Mouse (Mus musculus) embryonic fibroblast, embryonic 13.5 days (primary cell): ENCODE data around the gene Rhoj.

Source experiments
- CTCF ChIP-seq: IDR thresholded peaks from 2 replicates; pipeline ENCODE4 v1.5.1; 2011; ENCODE audit warnings: mild to moderate bottlenecking, control low read depth, low read length, moderate library complexity, borderline replicate concordance; ENCODE audit not compliant: insufficient read depth
- POLR2A ChIP-seq: IDR thresholded peaks from 2 replicates; pipeline ENCODE4 v1.6.1; 2011; ENCODE audit warnings: low read depth, mild to moderate bottlenecking, control low read depth, low read length, moderate library complexity

DNA sequence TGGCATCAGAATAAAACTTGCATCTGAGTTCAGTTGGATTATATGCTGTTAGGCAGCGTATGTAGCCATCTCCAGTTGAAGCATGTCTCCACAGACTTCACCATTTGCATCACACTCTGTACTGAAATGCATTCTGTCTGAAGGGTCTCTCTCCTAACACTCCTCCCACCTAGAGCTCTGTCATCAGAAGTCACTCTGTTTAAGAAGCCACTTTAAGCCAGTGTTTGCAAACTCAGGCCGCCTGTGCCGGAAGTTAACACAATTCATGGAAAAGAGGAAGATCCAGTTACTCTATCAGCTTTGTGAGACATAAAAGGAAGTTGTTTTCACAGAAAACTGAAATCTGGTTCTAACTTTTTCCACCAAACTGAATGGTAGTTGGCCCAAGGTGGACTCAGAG lies 5.9 kb downstream of the Rhoj start:
- TF ChIP-seq CTCF (no peak), POLR2A (no peak)
